Mouse (Mus musculus): ENCODE data around the gene Fam193b. TPM values are rescaled to one million over a fixed set of nuclear protein-coding genes. Genes with fewer than 3 reads are reported as not detected.

The Fam193b gene
- polyA plus RNA-seq, 1 experiment from 2014 or later: 41.1 TPM

GRCm38 (mm10) chr13:55523951-55524600 lies 46.8 kb downstream of the Fam193b start:
- no peak overlapping the region for H3K27ac ChIP-seq (ENCODE audit: low read depth, low read length)
- H3K4me2 ChIP-seq (ENCODE audit: low read length): no peak overlapping the region
- ATAC-seq: no peak
- no peaks in the 10 kb centered on the region for H3K36me3 ChIP-seq (ENCODE audit: control insufficient read depth, insufficient read depth, low read length)
- H3K4me1 ChIP-seq (ENCODE audit: control insufficient read depth, insufficient read depth, low read depth, low read length): no peaks in the 10 kb centered on the region
- H3K27me3 ChIP-seq (replicated peaks; ENCODE audit: control insufficient read depth, insufficient read depth, low read length): no peaks in the 10 kb centered on the region
- no peak overlapping the region for H3K4me3 ChIP-seq (ENCODE audit: low read length)
- H3K9ac ChIP-seq (ENCODE audit: low read depth, low read length): no peak overlapping the region
- no peaks in the 10 kb centered on the region for H3K9me3 ChIP-seq (ENCODE audit: control insufficient read depth, low read length)
- 86% methylated on average over 23 of the region's 23 CpGs for WGBS

GRCm38 (mm10) chr13:55523278-55523677 lies 47.6 kb downstream of the Fam193b start:
- WGBS: 67% methylated on average over 17 of the region's 17 CpGs
- Histone ChIP-seq H3K4me3 (ENCODE audit: low read length) (no peak overlapping the region), H3K27me3 (replicated peaks; ENCODE audit: control insufficient read depth, insufficient read depth, low read length) (no peaks in the 10 kb centered on the region), H3K4me2 (ENCODE audit: low read length) (no peak overlapping the region), H3K9me3 (ENCODE audit: control insufficient read depth, low read length) (no peaks in the 10 kb centered on the region), H3K4me1 (ENCODE audit: control insufficient read depth, insufficient read depth, low read depth, low read length) (no peaks in the 10 kb centered on the region), H3K36me3 (ENCODE audit: control insufficient read depth, insufficient read depth, low read length) (no peaks in the 10 kb centered on the region), H3K9ac (ENCODE audit: low read depth, low read length) (no peak overlapping the region), H3K27ac (ENCODE audit: low read depth, low read length) (no peak overlapping the region)
- peak; percentile 18; the same call in 1 of the 2 replicates for ATAC-seq

GRCm38 (mm10) chr13:55522730-55523129 lies 48.2 kb downstream of the Fam193b start:
- no peak overlapping the region for H3K9ac ChIP-seq (ENCODE audit: low read depth, low read length)
- no peaks in the 10 kb centered on the region for H3K4me1 ChIP-seq (ENCODE audit: control insufficient read depth, insufficient read depth, low read depth, low read length)
- 54% methylated on average over 8 of the region's 8 CpGs for WGBS
- ATAC-seq: no peak
- no peak overlapping the region for H3K27ac ChIP-seq (ENCODE audit: low read depth, low read length)
- H3K27me3 ChIP-seq (replicated peaks; ENCODE audit: control insufficient read depth, insufficient read depth, low read length): no peaks in the 10 kb centered on the region
- H3K4me2 ChIP-seq (ENCODE audit: low read length): no peak overlapping the region
- no peaks in the 10 kb centered on the region for H3K36me3 ChIP-seq (ENCODE audit: control insufficient read depth, insufficient read depth, low read length)
- no peak overlapping the region for H3K4me3 ChIP-seq (ENCODE audit: low read length)
- no peaks in the 10 kb centered on the region for H3K9me3 ChIP-seq (ENCODE audit: control insufficient read depth, low read length)

- no peaks in the 10 kb centered on the region for H3K9me3 ChIP-seq (ENCODE audit: control insufficient read depth, low read length)
- no peaks in the 10 kb centered on the region for H3K36me3 ChIP-seq (ENCODE audit: control insufficient read depth, insufficient read depth, low read length)
- no peak overlapping the region for H3K4me3 ChIP-seq (ENCODE audit: low read length)
- H3K27me3 ChIP-seq (replicated peaks; ENCODE audit: control insufficient read depth, insufficient read depth, low read length): 0 out of 2 replicates have a peak, but pooled peaks cover 3% of the 10 kb centered on the region
- no peak for ATAC-seq
- H3K9ac ChIP-seq (ENCODE audit: low read depth, low read length): no peak overlapping the region
- H3K4me2 ChIP-seq (ENCODE audit: low read length): no peak overlapping the region
- WGBS: 81% methylated on average over 4 of the region's 4 CpGs
- H3K4me1 ChIP-seq (ENCODE audit: control insufficient read depth, insufficient read depth, low read depth, low read length): no peaks in the 10 kb centered on the region
- H3K27ac ChIP-seq (ENCODE audit: low read depth, low read length): no peak overlapping the region
These were observed 51.3 kb downstream of the Fam193b start for GRCm38 (mm10) chr13:55519606-55520005.

- WGBS: 7% methylated on average over 5 of the region's 5 CpGs
- no peak overlapping the region for H3K9ac ChIP-seq (ENCODE audit: low read depth, low read length)
- ATAC-seq: no peak
- H3K27ac ChIP-seq (ENCODE audit: low read depth, low read length): no peak overlapping the region
- H3K4me1 ChIP-seq (ENCODE audit: control insufficient read depth, insufficient read depth, low read depth, low read length): peaks cover 8% of the 10 kb centered on the region
- H3K27me3 ChIP-seq (replicated peaks; ENCODE audit: control insufficient read depth, insufficient read depth, low read length): 0 out of 2 replicates have a peak, but pooled peaks cover 3% of the 10 kb centered on the region
- H3K36me3 ChIP-seq (ENCODE audit: control insufficient read depth, insufficient read depth, low read length): no peaks in the 10 kb centered on the region
- H3K4me2 ChIP-seq (ENCODE audit: low read length): no peak overlapping the region
- H3K9me3 ChIP-seq (ENCODE audit: control insufficient read depth, low read length): no peaks in the 10 kb centered on the region
- no peak overlapping the region for H3K4me3 ChIP-seq (ENCODE audit: low read length)
These were observed 54.0 kb downstream of the Fam193b start for GRCm38 (mm10) chr13:55516955-55517354.

GRCm38 (mm10) chr13:55513828-55514227 lies 57.1 kb downstream of the Fam193b start:
- Histone ChIP-seq H3K9ac (ENCODE audit: low read depth, low read length) (peak overlapping the region; percentile 97; the same call in 1 of the 2 replicates), H3K27ac (ENCODE audit: low read depth, low read length) (no peak overlapping the region), H3K9me3 (ENCODE audit: control insufficient read depth, low read length) (no peaks in the 10 kb centered on the region), H3K36me3 (ENCODE audit: control insufficient read depth, insufficient read depth, low read length) (peaks cover 4% of the 10 kb centered on the region), H3K4me1 (ENCODE audit: control insufficient read depth, insufficient read depth, low read depth, low read length) (peaks cover 25% of the 10 kb centered on the region), H3K4me3 (ENCODE audit: low read length) (peak overlapping the region; percentile 87), H3K4me2 (ENCODE audit: low read length) (peak overlapping the region; percentile 87), H3K27me3 (replicated peaks; ENCODE audit: control insufficient read depth, insufficient read depth, low read length) (0 out of 2 replicates have a peak, but pooled peaks cover 3% of the 10 kb centered on the region)
- 37% methylated on average over 9 of the region's 9 CpGs for WGBS
- ATAC-seq: no peak

- Histone ChIP-seq H3K4me1 (ENCODE audit: control insufficient read depth, insufficient read depth, low read depth, low read length) (peaks cover 25% of the 10 kb centered on the region), H3K27ac (ENCODE audit: low read depth, low read length) (peak within 1 kb of the TSS; percentile 87), H3K9me3 (ENCODE audit: control insufficient read depth, low read length) (no peaks in the 10 kb centered on the region), H3K4me3 (ENCODE audit: low read length) (peak within 1 kb of the TSS; percentile 87), H3K4me2 (ENCODE audit: low read length) (peak within 1 kb of the TSS; percentile 87), H3K9ac (ENCODE audit: low read depth, low read length) (peak within 1 kb of the TSS; percentile 97), H3K36me3 (ENCODE audit: control insufficient read depth, insufficient read depth, low read length) (peaks cover 8% of the 10 kb centered on the region), H3K27me3 (replicated peaks; ENCODE audit: control insufficient read depth, insufficient read depth, low read length) (0 out of 2 replicates have a peak, but pooled peaks cover 3% of the 10 kb centered on the region)
- under 1% methylated on average over 49 of the region's 55 CpGs for WGBS
- peak; percentile 85 for ATAC-seq
These were observed 57.7 kb downstream of the Fam193b start, which contains the start of gene Pdlim7 for GRCm38 (mm10) chr13:55513111-55513748. Pdlim7 (minus strand) TSS chr13:55513676.

- Histone ChIP-seq H3K4me2 (ENCODE audit: low read length) (peak overlapping the region; percentile 87), H3K9me3 (ENCODE audit: control insufficient read depth, low read length) (no peaks in the 10 kb centered on the region), H3K27ac (ENCODE audit: low read depth, low read length) (peak overlapping the region; percentile 87), H3K36me3 (ENCODE audit: control insufficient read depth, insufficient read depth, low read length) (peaks cover 15% of the 10 kb centered on the region), H3K9ac (ENCODE audit: low read depth, low read length) (peak overlapping the region; percentile 97), H3K4me1 (ENCODE audit: control insufficient read depth, insufficient read depth, low read depth, low read length) (peaks cover 25% of the 10 kb centered on the region), H3K27me3 (replicated peaks; ENCODE audit: control insufficient read depth, insufficient read depth, low read length) (0 out of 2 replicates have a peak, but pooled peaks cover 3% of the 10 kb centered on the region), H3K4me3 (ENCODE audit: low read length) (peak overlapping the region; percentile 87)
- WGBS: 2% methylated on average over 25 of the region's 25 CpGs
- peak; percentile 48 for ATAC-seq
These were observed 58.4 kb downstream of the Fam193b start for GRCm38 (mm10) chr13:55512379-55513031.

- peak overlapping the region; percentile 71 for H3K27ac ChIP-seq (ENCODE audit: low read depth, low read length)
- H3K4me3 ChIP-seq (ENCODE audit: low read length): no peak overlapping the region
- WGBS: 41% methylated on average over 5 of the region's 5 CpGs
- H3K4me1 ChIP-seq (ENCODE audit: control insufficient read depth, insufficient read depth, low read depth, low read length): peaks cover 25% of the 10 kb centered on the region
- peak overlapping the region; percentile 30 for H3K4me2 ChIP-seq (ENCODE audit: low read length)
- H3K36me3 ChIP-seq (ENCODE audit: control insufficient read depth, insufficient read depth, low read length): peaks cover 21% of the 10 kb centered on the region
- 0 out of 2 replicates have a peak overlapping the region, but pooled peaks have one; percentile 28 for H3K9ac ChIP-seq (ENCODE audit: low read depth, low read length)
- no peak for ATAC-seq
- no peaks in the 10 kb centered on the region for H3K9me3 ChIP-seq (ENCODE audit: control insufficient read depth, low read length)
- 0 out of 2 replicates have a peak, but pooled peaks cover 3% of the 10 kb centered on the region for H3K27me3 ChIP-seq (replicated peaks; ENCODE audit: control insufficient read depth, insufficient read depth, low read length)
These were observed 59.4 kb downstream of the Fam193b start for GRCm38 (mm10) chr13:55511492-55511861.
